Mouse (Mus musculus): ENCODE measurements at regions not wholly inside any gene's neighbourhood (a gene's known extent, or its start where the extent isn't known, plus 50 kb on each side); places are given as distances from the start of the nearest gene placed in this dataset.
"Not testable (repeated sequence)": the region's sequence is repeated elsewhere in the genome, so short reads cannot be mapped to it uniquely, and the experiment has no call there.

DNA sequence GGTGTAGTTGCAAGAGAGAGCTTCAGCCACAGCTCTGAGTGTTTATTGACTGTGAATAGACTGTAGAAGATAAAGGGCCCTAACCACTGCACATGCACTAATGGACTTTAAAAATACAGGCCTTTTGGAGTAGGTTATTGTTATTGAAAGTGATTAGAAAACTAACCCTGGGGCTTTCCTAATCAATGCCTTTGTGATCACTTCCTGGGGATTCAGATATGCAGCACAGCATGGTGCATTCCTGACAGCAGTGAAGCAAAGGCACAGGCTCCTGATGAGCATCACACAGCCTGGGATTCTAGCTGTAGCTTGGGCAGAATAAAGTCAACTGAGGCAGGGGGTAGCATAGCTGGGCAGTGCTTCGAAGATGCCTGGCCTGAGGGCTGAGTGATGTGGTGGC, 87.3 kb downstream of the Gm11077 start:
- in situ Hi-C loops (cut with MseI, MboI) = no loop called here

DNA sequence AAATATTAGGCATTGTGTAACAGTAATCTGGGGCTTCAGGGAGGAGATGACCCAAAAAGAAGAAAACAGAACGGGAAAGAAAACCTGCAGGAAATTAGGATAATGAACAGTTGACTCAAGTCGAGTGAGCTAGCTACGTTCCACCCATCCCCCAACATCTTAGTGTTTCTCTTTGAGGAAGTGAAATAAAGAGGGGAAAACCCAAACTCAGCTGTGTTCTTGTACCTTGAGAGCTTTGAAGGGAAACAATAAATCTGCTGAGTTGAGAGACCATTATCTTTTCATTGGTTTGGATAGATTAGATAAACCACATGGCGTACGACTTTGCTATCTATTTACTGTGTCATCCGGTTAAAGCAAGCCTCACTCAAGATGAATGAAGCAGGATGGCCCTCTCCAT, 87.7 kb downstream of the Gm11077 start:
- in situ Hi-C loops (cut with MseI, MboI) = no loop called here

DNA sequence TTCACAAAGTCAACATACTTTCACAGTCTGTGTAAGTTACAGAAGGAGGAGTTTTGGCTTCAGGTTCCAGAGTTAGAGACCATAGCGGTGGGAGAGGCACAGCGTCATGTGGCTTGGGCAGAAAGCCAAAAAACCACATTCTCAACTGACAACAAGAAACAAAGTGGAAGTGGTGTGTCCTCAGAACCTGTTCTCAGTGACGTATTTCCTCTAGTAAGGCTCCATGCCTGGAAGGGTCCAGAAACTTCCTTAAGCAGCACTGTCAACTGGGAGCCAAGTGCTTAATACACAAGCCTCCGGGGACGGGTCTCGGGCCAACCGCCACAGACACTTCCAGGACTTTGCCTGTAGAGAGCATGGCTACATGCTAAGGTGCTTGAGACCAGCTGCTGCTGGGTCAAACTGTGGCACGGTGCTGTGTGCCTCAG, 90.4 kb downstream of the Gm11077 start:
- in situ Hi-C loops (cut with MseI, MboI) = no loop called here

DNA sequence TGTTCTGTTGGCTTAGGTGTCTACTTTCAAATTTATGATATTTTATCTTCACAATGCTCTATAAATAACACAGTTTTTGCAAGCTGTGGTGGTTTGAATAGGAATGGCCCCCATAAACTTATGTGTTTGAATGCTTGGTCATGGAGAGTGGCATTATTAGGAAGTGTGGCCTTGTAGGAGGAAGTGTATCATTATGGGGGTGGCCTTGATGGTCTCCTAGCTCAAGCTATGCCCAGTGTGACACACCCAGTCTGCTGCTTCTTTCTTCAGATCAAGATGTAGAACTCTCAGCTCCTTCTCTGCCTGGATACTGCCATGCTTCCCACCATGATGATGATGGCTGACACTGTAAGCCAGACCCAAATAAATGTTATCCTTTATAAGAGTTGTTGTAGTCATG, 97.4 kb downstream of the Gm11077 start:
- in situ Hi-C loops (cut with MseI, MboI) = no loop called here

DNA sequence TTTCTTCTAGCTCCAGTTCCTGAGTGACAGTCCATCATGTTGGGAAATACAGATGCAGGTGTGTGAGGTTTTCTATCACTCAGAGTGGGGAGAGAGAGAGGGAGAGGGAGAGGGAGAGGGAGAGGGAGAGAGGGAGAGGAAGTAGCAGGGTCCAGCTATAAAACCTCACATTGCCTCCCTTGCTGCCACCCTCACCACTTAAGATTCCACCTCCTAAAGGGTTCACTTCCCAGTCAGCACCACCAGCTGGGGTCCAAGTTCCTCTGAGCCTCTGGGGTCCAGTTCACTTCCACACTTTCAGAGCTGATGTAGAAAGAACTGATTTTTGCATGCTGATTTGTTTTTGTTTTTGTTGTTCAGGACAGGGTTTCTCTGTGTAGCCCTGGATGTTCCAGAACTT, 98.6 kb downstream of the Gm11077 start:
- in situ Hi-C loops (cut with MseI, MboI) = no loop called here

DNA sequence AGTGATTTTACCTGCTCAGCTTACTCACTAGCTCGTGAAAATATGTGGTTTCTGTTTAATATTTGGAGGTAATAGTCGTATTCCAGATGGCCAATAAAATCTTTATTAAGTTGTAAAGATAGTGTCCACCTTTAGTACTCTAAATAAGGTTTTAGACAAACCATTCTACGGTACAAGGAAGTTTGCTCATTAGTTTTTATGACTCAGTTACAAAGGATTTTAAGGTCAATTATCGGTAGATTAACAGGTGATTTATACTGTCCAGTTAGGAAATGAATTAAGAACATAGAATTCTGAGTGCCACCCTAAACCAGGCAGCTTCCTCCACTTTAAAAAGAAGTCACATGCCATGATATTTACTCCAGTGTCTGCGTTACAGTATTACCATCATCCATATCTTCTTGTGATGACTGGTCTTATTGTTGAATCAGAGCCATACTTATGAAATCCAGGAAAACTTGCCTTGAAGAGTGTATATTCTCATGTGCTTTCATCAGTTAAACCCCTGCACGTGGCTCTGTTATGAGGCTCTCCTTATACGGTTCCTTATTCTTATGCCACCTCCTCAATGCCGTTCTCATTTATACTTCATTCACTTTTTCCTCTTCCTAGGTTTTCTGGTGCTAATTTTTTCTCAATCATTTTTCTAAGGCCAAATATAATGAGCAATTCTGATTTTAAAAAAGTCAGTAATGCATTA, 114.4 kb downstream of the Gm11077 start:
- in situ Hi-C loops (cut with MseI, MboI) = no loop called here

DNA sequence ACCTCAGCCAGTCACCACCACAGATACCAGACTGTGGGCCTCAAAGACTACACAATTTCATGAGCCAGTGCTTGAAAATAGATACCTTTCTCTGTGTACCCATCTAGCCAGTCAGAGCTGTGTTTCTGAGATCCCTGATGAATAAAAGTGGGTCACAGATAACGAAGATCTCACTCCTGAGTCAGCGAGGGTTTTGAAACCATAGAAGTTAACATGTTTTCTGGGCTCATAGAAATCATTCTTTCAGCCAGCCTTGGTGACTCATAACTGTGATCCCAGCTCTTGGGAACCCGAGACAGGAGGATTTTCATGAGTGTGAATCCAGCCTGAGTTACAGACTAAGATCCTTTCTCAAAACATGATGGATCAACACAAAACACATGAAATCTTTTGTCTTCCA, 118.1 kb downstream of the Gm11077 start:
- in situ Hi-C loops (cut with MseI, MboI) = no loop called here

DNA sequence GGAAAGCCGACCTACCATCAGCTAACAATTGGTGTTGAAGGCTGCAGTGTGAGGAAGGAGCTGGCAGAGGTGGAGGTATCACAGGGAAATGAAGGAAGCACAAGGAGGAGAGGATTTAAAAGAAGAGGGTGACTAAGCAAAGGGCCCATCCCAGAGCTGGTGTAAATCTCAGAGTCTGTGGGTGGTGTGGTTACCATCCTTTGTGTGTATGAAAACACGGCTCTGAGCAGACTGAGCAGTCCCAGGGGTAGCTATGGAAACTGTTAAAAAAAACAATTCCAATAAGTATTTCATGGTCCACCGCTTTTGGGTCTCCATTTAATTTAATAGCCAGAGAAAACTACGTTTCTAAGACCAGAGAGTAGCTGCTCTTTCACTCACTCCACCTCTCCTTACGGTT, 123.3 kb downstream of the Gm11077 start:
- in situ Hi-C loops (cut with MseI, MboI) = loop anchor here (10.0 kb wide), 1 partner anchor 138 kb away; no protein-coding TSS in a partner anchor

DNA sequence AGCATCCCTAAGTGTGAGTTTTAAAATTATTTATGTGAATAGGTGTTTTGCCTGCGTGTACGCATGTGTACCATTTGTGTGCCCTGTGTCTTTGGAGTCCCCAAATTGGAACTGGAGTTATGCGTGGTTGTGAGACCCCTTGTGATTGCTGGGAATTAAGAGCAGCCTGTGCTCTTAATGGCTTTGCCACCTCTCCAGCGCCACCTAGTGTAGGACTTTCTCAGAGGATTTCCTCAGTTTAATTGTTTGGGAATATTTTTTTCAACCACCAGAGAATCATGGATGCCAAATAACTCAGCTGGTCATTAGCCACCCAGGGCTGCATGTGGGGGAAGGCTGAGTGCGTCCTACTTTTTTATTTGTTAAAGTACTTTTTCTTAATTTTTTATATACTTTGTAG, 124.4 kb downstream of the Gm11077 start:
- in situ Hi-C loops (cut with MseI, MboI) = loop anchor here (10.0 kb wide), 1 partner anchor 139 kb away; no protein-coding TSS in a partner anchor

DNA sequence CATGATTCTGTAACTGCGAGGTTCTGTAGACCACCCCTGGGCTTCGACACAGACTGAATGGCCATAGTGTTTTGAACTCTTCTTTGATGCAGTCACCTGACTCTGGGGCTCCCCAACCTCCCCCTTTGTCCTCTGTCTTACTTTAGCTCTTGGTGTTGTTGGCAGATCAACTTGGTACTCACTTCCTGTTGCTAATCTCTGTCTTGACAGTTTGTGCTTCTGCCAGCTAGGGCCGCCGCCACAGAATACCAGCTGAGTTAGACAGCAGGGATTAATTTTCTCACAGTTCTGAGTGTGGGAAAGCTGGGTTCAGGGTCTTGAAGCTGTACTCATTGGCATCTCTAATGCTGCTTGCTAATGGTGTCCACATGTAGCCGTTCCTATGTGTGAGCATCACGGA, 125.6 kb downstream of the Gm11077 start:
- in situ Hi-C loops (cut with MseI, MboI) = loop anchor here (10.0 kb wide), 1 partner anchor 140 kb away; no protein-coding TSS in a partner anchor

DNA sequence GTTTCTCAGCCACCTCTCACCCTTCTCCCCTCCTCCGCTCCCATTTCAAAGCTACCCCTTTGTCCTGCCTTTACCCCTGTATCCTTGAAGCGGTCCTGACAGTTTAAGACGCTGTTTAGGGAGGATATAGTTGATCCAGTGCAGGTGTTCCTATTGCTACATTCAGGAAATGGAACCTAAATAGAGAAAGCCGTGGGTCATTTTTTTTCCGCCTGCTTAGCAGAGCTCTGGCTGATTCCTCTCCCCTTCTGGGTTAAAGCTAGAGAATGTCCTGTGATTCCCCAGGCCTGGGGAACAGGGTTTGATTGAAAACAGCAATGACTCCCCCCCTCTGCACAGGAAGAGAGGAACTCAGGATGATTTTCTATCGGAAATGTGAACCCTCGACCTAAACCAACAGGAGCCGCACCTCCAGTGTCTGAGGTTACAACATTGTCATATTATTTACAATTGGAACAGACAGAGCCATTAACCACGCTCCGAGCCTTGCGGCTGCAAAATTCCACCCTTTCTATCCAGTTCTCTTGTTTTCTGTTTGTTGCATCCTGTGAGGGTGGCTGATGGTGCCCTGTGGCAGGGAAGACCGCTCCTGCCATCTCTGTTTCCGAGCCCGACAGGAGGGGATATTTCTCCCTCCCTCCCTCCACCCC, 127.5 kb downstream of the Gm11077 start:
- in situ Hi-C loops (cut with MseI, MboI) = loop anchor here (10.0 kb wide), 1 partner anchor 142 kb away; no protein-coding TSS in a partner anchor

DNA sequence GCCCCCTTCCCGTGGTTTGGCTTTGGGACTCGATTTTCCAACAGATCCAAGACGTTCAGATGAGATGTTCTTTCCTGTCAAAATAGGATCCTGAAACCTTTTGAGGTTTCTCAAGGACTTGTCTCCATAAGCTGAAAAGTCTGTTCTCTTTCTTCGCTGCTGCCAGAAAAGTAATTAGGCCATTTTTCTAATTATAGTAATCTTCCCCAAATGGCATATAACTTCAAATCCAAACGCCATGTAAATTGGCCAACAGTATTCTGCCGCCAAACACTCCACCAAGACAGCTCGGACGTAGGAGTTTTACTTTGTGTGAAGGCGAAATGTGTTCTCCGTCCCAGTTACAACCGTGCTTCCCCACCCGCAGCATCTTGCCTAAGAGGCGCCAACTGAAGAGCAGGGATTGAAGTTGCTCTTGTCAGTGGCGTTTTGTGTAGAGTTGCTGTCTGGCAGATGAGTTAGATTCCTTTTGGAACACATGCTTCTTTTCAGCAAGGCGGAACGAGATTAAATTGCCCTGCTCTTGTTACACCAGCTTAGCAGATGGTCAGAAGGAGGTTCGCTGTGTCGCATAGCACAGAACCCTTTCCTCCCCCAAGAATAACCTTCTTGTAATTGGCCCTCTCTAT, 128.1 kb downstream of the Gm11077 start:
- in situ Hi-C loops (cut with MseI, MboI) = loop anchor here (10.0 kb wide), 1 partner anchor 142 kb away; no protein-coding TSS in a partner anchor

DNA sequence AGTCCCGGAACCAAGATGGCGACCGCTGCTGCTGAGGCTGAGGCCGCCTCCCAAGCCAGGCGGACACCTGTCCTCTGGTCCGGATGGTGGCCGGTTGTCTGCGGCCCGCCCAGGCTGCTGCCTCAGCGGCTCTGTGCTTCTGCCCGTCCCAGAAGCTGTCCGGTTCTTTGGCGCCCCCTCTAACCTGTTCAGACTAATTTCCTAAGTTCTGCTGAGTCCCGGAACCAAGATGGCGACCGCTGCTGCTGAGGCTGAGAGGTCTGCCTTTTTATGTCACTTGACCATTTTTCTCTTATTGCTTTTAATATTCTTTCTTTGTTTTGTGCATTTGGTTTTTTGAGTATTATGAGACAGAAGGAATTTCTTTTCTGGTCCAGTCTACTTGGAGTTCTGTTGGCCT, 140.4 kb downstream of the Gm11077 start:
- in situ Hi-C loops (cut with MseI, MboI) = not testable (repeated sequence)

DNA sequence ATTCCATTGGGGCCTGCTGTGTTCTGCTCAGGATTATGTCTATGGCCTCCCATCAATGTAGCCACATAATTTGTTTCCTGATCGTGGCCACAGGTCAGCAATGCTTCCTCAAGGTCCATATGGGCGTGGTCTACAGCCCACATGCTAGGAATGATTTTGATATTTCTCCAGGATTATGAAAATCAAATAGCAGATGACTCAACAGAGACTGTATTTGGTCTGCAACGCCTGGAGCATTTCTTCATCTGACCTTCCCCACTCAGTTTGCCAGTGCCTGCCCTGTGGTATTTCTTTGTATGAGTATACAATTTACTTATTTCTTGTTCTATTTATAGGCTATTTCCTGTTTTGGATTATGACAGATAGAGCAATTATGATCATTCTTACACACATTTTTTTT, 145.7 kb downstream of the Gm11077 start:
- in situ Hi-C loops (cut with MseI, MboI) = no loop called here

DNA sequence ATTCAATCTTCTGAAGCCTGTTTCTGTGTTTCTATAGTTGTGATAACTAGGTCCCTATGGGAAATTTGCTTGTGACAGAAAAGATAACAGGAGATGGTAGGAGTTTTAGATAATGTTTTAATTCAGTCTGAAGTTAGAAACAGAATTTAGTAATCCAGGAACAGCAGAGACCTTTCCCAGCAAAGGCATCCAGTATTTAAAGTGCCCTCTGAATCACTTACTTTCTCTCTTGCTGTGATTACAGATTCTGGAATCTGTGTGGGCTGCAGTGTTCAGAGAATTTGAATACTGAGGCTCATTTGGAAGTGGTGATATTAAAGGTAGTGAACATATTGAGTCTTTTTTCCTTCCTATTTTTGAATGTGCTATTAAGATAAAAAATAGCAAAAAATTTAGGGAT, 154.6 kb downstream of the Gm11077 start:
- in situ Hi-C loops (cut with MseI, MboI) = no loop called here

DNA sequence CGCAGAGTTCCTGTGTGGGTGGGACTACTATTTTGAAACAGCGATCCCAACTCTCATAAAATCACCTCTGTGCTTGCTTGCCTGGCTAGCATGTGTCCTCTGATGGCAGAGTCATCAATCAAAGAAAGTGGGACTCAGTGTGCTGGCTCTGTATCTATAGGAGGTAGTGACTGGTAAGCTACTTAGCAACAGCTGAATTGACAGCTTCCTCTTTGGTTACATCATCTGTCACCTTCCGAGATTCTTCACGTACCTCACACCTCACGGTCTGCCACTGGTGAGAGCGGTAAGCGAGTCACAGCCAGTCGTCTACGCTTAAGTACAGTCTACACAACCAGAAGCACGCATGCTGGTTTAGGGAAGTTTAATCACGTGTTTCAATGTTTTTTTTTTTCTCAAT, 159.5 kb downstream of the Gm11077 start:
- in situ Hi-C loops (cut with MseI, MboI) = no loop called here

DNA sequence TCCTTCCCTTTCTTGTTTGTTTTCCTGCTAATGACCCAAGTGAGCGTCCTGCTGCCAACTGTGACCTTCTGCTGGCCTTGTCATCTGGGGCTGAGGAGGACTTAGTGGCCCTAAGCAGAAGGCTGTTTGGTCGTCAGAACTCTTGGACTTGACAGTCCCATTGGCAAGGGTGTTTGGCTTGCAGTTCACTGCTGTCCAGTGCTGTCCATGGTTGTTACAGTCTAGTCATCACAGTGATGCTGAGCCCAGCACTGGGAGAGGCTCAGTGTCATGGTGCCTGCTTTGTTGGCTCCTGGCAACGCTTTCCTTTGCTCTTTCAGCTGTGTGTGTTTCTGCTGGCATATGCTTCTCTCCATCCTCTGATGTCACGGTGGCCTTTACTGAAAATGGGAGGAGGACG, 161.0 kb downstream of the Gm11077 start:
- in situ Hi-C loops (cut with MseI, MboI) = no loop called here

DNA sequence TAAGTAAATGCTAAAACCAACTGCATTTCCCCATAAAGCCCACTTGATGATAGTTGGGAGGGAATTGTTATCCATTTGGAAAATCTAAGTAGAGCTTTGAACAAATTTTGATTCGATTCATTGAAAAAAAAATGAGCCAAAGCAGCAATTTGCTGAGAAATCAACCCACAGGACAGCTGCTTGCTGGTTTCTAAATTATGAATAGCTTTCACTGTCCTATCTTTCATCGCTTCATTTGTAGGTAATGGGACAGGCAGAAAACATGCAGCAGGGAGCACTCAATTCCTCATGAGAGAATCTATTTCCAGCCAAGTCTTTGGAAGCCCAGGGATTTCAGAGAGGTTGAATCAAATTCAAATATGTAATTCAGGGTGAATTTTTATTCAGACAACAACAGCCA, 161.5 kb downstream of the Gm11077 start:
- in situ Hi-C loops (cut with MseI, MboI) = no loop called here

DNA sequence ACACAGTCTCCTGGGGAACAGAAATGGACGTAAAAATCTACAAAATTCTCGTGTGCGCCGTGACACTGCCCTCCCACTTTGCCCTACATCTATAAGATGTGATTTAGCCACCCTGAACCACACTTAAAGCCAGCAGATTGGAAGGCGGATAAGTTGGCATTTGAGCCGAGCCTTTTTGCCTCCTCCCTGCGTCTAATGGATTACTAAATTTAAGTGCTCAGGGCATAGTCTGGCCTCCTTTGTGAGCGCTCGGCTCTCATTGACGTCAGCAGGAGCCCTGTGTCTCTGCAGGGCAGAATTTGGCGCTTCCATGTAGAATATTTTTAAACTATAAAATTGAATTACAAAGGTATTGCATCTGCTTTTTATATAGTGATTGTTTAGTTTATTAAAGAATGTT, 165.4 kb downstream of the Gm11077 start:
- in situ Hi-C loops (cut with MseI, MboI) = no loop called here

DNA sequence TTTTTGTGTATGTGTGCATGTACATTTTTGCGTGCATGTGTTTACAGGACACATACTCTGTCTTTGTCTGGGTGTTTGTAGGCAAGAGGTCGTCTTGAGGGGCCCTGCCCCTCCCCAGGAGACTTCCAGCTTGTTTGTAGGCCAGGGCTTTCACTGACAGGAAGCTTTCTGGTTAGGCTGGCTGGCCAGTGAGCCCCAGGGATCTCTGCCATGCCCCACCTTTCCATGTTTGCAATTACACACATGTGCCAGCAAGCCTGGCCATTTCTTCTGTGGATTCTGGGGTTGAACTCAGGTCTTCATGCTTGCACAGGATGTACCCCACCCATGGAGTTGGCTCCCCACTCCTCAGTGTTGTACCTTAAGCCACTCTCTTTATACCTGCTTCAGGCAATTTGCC, 166.4 kb downstream of the Gm11077 start:
- in situ Hi-C loops (cut with MseI, MboI) = no loop called here

DNA sequence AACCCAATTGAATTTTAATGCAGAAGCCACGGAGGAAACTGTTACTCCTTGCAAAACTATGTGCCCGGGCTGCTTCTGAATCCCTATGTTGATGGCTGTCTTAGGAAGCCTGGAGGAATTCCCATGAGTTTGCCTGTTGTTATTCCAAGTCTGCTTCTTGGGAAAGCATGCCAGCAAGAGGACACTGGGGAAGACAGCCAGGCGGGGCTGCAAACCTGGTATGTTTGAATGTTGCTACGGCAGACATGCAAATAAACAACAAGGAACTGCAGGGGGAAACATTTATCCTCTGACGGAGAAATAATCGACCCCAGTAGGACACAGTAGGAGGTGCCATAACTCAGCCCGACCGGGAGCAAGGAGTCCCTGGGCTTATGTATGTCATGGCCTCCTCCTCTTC, 168.0 kb downstream of the Gm11077 start:
- in situ Hi-C loops (cut with MseI, MboI) = no loop called here

DNA sequence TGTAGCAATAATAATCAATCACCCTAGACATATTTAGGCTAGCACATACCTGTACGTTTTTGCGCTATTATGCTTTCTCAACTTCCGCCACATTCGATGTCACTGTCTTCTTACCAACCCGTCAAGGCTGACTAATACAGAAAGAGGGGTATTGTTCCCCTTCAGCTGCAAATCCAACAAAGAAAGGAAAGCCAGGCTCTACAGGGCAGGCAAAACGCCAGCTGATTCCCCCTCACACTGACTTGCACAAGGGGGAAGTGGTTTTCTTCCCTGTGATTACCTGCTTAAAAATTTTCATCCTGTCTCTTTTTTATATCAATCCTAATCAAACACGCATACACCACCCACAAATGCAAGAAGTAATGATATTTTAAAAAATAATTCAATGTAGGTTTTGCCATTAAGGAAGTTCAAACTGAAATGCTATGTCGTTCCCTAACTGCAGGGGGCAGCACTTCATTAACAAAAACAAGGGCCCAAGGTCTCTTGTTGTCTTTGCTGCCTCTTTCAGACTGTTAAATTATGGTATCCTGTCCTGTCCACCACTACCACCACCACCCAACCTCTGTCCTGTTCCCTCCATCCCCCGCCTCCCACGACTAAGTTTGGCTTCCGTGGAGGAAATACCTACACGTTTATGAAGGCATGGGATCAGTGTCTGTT, 195.4 kb downstream of the Gm11077 start:
- in situ Hi-C loops (cut with MseI, MboI) = no loop called here
